Mouse (Mus musculus) layer of hippocampus, adult 18-20 months (tissue): Measurements from ENCODE around the gene Calhm4. TPM values are rescaled to one million over a fixed set of nuclear protein-coding genes. Genes with fewer than 3 reads are reported as not detected.

Source experiments
- DNase-seq, 2 experiments: peaks; one replicate each; pipeline ENCODE4 v3.0.0; 2022; ENCODE audit warnings: low spot score in 2 of 2
- long read RNA-seq: library from polyadenylated mRNA; stranded (forward); transcript quantifications from one replicate; pipeline ENCODE4 v2.0.0, GENCODE M21; 2021
- total RNA-seq, 2 experiments: library from RNA; stranded (reverse); gene quantifications; 2 replicates each; pipeline ENCODE4 v1.2.3; 2021

Calhm4 gene
- not detected for total RNA-seq
- long read RNA-seq = 0 reads

DNA sequence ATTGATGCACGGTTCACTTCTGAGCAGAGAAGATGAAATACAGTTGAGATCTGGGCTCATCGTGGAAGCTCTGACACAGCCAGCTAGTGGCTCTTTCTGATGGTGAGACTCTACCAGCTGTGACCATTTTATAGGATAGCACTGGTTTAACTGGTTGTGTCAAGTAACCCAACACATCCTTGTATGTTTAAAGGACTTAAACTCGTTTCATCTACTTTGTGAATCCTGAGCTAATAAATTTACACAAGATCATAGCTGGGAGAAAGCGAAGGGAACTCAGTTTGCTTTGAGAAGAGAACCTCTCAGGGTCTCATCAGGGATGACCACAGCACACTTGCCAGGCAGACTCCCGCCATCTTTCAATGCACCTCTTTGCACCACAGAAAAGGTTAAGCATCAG, at the start of gene Calhm4:
Calhm4 (minus strand) TSS at position 101 of the 400 bp plus-strand sequence.
- no peak for DNase-seq

GRCm38 (mm10) chr10:34091888-34092287, 47.8 kb upstream of the Calhm4 start:
- peak; percentile 54 to 76 for DNase-seq

DNA sequence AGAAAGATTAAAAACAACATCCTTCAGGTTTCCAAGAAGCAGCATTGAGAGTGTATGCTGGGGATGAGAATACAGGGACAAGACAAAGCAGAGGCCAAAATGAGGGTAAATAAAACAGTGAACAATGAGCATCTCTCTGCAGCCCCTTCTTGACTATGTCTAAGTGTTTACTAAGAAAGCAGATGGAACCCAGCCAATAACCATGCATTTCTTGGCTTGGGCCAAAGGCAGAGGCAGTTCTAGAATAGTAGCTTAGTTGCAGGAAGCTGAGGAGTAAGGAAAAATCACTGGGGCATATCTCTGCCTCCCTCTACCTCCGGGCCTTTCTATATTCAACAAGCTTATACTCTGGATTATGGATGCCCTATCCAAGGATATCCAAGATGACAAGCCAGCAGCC, 46.4 kb upstream of the Calhm4 start:
- DNase-seq = no peak

DNA sequence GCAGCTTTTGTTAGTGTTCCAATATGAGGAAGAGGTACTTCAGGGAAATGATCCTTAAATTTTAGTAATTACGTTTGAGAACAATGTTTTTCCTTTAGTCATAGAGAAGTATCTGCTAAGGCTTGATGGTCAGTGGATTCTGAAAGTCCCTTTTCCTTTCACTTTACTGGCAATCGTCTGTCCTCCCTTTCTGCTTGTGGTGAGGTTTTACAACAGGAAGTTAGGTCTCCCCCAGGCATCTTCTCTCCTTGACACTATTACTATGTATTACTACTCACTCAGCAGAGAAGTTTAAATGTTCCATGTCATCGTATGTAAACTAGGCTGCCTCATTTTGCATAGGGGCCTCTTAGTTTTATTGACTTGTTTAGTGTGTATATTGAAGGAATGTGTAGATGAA, 45.4 kb upstream of the Calhm4 start:
- no peak for DNase-seq

GRCm38 (mm10) chr10:34088515-34088914, 44.4 kb upstream of the Calhm4 start:
- DNase-seq = no peak

GRCm38 (mm10) chr10:34086514-34086913, 42.4 kb upstream of the Calhm4 start:
- DNase-seq = no peak

GRCm38 (mm10) chr10:34074522-34075200, 30.6 kb upstream of the Calhm4 start:
- no peak for DNase-seq

GRCm38 (mm10) chr10:34071650-34072049, 27.5 kb upstream of the Calhm4 start:
- DNase-seq = no peak

- DNase-seq = no peak
Measured at GRCm38 (mm10) chr10:34070999-34071492, 26.9 kb upstream of the Calhm4 start.

GRCm38 (mm10) chr10:34069606-34070005, 25.5 kb upstream of the Calhm4 start:
- DNase-seq = no peak

GRCm38 (mm10) chr10:34066591-34066990, 22.5 kb upstream of the Calhm4 start:
- no peak for DNase-seq

GRCm38 (mm10) chr10:34053987-34054386, 9.9 kb upstream of the Calhm4 start:
- DNase-seq = no peak

- DNase-seq = no peak
Measured at GRCm38 (mm10) chr10:34037401-34037800, 6.7 kb downstream of the Calhm4 start, which contains the start of gene Trappc3l. Gene Trappc3l (plus strand): TSS chr10:34037597.

- DNase-seq = peak in 1 of 2 experiments; percentile 56
Measured at GRCm38 (mm10) chr10:34036587-34036986, 7.5 kb downstream of the Calhm4 start.

DNA sequence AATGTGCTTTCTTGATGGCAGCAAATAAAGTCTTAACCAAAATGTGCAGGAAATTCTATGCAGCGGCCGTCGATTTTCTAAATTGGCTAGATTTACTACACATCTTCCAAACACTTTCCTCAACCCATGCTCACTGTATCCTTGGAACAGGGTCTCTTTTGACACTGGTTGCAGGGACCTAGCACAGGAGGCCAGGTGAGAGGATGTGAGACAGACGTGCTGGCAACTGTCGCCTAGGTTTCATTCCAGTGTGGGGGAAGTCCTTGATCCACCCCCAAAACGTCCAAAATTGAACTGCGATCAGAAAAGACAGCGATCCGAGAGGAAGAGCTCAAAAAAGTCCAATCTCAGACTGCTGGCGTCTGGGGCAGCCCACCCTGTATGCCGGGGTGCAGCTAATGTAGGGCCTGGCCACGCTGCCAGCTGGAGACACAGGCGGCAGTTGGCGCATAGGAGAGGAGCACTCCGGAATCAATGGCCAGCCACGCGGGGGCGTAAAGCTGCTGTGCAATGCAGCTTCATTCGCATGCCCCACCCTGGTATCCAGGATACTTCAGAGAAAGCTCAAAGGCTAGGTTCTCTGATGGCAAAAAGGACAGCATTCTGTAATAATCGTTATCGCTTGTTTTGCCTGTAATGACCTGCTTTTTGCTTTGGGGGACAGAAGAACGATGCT, 10.3 kb downstream of the Calhm4 start:
- DNase-seq = peak; percentile 62 to 71

DNA sequence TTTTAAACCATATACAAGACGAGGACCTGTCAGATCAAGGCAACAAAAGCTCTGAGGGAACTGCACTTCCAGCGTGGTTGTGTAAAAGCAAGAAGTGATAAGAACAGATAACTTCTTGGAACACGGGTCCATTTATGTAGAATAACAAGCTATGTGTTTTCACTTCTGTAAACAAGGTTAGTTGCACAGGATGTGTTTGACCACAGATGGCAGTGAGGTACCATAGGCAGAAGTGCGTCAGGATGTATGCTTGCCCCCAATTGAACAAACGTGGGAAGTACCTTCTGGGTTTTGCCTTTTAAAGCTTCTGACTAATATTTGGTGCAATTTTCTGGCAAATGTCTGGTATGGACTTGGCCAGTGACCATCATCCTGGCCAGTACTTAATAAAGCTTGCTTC, 13.8 kb downstream of the Calhm4 start:
- DNase-seq = no peak

GRCm38 (mm10) chr10:34019302-34020075, 24.6 kb downstream of the Calhm4 start, which contains the start of gene Rwdd1:
Gene Rwdd1 (minus strand): TSS chr10:34019624.
- peak; percentile 98 for DNase-seq

DNA sequence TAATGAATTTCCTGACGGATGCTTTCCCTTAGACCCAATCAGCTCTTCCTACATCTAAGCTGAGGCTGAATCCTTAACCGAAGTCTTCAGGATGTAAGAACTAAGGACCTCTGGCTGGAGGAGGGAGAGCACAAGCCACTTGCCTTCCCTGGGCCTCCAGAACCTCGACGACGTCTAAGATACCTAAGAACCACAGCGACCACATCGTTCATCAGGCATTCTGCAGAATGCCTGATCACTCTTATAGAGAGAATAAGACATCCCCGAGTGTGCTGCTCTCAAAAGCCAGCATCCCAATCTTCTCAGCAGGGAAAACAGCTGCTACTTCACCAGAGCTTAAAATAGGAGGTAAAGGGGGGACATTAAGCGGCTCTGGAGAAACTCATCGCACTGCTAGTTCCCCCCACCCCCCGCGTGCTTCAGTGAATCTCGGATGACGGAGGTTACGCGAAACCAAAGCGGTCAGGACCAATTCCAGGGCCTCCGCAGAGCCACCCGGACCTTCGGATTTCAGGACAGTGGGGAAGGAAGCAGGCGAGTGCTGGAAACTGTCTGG, 25.3 kb downstream of the Calhm4 start:
- peak; percentile 2 to 22 for DNase-seq

GRCm38 (mm10) chr10:34013241-34013640, 30.9 kb downstream of the Calhm4 start:
- no peak for DNase-seq

DNA sequence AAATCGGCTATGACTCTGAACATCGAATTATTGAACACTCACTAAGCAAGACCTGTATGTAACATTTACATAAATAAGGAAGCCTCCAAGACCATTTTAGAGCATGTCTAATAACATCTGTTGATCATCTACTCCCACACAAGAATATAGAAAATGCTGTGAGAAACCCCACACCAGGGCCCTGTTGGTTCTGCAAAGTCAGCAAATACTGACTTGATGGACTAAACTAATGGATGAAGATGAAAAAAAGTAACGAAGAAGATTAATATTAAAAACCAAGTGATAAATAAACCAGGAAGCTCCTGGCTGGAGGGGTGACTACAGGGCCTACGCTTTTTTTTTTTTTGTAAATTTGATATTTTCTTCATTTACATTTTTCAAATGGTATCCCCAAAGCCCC, 31.5 kb downstream of the Calhm4 start:
- DNase-seq = no peak

DNA sequence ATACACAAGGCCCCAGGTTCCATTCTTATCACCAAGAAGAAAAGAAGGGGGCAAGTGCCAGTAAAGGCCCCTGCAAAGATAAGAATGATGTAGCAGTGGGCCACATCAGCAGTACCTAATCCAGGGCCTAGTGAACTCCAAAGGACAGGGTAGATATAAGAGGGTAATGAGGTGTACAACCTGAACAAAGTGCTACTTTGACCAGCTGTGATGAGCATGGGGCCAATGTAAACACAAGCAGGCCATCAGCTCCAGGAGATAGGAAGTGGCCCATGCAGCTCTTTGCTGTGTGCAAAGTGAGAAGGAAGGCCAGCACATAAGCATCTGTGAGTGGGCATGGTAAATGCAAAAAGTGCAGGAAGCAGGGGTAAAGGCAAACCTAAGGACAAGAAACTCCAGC, 45.7 kb downstream of the Calhm4 start:
- no peak for DNase-seq
